Mouse (Mus musculus): Measurements from ENCODE around the gene Hoxa4. TPM values are rescaled to one million over a fixed set of nuclear protein-coding genes. Genes with fewer than 3 reads are reported as not detected.
A peak's percentile ranks its signal among the peaks of the same experiment; 100 is the strongest.

The Hoxa4 gene
- polyA plus RNA-seq, 1 experiment from 2014 or later = 0.46 TPM

DNA sequence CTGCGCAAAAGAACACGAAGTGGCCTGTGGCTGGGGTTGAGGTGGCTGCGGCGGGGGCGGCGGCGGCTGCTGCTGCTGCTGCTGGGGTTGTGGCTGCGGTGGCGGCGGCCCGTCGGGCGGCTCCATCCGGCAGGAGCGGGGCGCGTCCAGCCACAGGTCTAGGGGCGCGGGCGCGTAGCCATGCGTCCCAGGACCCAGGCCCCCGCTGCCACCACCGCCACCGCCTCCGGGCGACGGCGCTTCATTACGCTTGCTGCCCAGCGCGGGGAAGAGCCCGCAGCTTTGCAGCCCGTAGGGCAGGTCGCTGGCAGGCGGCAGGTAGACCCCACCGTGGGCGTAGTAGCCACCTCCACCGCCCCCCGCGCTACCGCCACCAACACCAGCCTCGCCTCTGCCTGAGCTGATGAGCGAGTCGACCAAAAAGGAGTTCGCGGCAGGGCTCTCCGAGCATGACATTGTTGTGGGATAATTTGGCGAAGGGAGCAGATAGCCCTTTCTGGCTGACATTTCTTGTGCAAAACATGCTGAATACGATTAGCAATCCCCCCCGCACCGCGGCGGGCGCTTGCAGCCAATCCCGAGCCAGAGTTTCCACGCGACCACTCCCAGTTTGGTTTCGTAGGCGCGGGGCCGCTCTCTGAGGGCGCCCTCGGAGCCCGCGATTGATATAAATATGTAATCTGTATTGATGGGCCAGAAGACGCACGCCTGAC, 43.0 kb upstream of the Hoxa4 start:
- ATAC-seq (ENCODE audit: insufficient number of reproducible peaks, insufficient read depth, low FRiP score, low TSS enrichment, low read depth) = no peak
- peak overlapping the region; percentile 13; the same call in 1 of the 2 replicates for H3K4me3 ChIP-seq
- H3K36me3 ChIP-seq = no peaks in the 10 kb centered on the region
- WGBS = 1% methylated on average over 67 of the region's 68 CpGs
- no peak overlapping the region for H3K4me2 ChIP-seq
- H3K4me1 ChIP-seq = peaks cover 11% of the 10 kb centered on the region; the same call in 1 of the 2 replicates
- no peak overlapping the region for H3K9ac ChIP-seq
- no peaks in the 10 kb centered on the region for H3K9me3 ChIP-seq
- peaks cover 98% of the 10 kb centered on the region for H3K27me3 ChIP-seq
- no peak overlapping the region for H3K27ac ChIP-seq

DNA sequence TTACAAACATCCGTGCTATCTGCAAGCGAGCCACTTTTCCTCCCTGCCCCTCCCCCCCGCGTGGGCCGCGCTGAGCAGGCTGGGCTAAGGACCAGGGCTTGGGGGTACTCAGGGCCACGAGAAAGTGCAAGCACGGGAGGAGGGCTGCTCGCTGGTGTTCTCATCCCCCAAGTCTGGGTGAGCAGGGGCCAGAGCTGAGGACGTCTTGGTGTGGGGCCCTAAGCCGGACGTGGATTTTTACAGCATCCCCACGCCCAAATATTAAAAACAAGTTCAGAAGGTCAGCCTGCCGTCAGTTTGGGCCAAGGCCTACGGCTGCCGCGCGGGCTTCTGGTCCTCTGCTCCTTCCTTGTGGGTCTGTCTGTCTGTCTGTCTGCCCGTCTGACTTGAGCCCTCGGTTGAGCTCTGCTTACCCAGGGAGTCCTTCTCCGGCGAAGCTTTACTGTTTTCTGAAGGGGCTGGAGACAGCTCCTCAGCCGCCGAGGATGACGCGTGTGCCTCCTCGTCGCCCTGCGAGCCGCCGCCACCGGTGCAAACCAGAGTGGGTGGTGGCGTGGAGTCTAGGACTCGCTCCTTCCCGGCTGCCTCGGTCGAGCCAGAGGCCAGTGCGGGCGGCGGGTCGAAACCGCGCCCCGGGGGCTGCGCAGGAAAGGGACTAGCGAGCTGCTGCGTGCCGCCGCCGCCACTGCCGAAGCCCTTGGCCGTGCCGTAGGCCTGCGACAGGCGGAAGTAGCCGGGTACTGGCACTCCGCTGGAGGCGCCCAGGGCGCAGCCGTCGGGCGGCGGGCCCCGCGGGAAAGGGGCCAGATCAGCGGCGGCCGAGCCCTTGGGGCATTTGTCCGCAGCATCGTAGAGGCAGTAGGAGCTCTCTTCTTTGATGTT, 42.2 kb upstream of the Hoxa4 start:
- no peaks in the 10 kb centered on the region for H3K36me3 ChIP-seq
- H3K4me3 ChIP-seq = peak overlapping the region; percentile 13; the same call in 1 of the 2 replicates
- WGBS = 1% methylated on average over 70 of the region's 70 CpGs
- ATAC-seq (ENCODE audit: insufficient number of reproducible peaks, insufficient read depth, low FRiP score, low TSS enrichment, low read depth) = no peak
- H3K27me3 ChIP-seq = peaks cover 99% of the 10 kb centered on the region
- H3K4me2 ChIP-seq = no peak overlapping the region
- no peaks in the 10 kb centered on the region for H3K9me3 ChIP-seq
- peaks cover 14% of the 10 kb centered on the region; the same call in 1 of the 2 replicates for H3K4me1 ChIP-seq
- no peak overlapping the region for H3K9ac ChIP-seq
- no peak overlapping the region for H3K27ac ChIP-seq

DNA sequence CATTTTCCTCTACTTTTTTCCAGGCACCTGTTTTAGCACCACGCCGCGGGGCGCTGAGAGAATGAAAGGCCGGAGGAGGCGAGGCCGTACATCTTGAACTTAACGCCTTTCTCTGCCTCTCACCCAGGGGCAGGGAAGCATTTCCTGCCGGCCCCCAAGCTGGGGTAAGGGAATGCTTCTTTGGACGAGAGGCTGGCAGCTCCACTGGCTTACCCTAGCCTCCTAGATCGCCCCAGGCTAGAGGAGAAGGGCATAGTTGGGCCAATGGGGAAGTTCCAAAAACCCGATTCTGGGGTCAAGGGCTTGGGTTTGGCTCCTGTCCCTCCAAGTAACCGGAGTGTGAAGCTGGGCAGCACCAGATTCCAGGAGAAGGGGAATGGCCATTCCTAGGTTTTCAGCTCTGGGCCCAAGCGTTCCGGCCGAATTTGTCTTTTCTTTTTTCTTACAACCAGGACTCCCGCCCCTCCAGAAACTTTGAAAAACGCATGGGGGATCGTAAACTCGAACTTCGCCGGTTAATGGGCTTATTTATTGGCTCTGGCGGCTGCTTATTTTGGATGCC, 41.5 kb upstream of the Hoxa4 start:
- Histone ChIP-seq H3K4me3 (no peak overlapping the region), H3K36me3 (no peaks in the 10 kb centered on the region), H3K4me2 (no peak overlapping the region), H3K27ac (no peak overlapping the region), H3K9ac (no peak overlapping the region), H3K9me3 (no peaks in the 10 kb centered on the region), H3K4me1 (peaks cover 14% of the 10 kb centered on the region; the same call in 1 of the 2 replicates), H3K27me3 (peaks cover 98% of the 10 kb centered on the region)
- ATAC-seq (ENCODE audit: insufficient number of reproducible peaks, insufficient read depth, low FRiP score, low TSS enrichment, low read depth) = no peak
- 3% methylated on average over 23 of the region's 23 CpGs for WGBS

DNA sequence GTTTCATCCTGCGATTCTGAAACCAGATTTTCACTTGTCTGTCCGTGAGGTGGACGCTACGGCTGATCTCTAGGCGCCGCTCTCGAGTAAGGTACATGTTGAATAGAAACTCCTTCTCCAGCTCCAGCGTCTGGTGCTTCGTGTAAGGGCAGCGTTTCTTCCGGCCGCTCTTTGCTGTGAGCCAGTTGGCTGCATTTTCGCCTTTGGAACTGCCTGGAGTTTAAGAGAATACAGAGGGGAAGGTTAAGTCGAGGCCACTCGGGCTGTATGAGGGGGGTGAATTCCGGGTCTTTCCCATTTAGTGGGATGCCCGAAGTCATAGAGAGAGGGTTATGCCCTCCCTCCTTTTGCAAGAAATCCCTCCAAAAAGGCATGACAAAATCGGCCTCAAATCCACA, 41.0 kb upstream of the Hoxa4 start:
- ATAC-seq (ENCODE audit: insufficient number of reproducible peaks, insufficient read depth, low FRiP score, low TSS enrichment, low read depth) = no peak
- H3K9ac ChIP-seq = no peak overlapping the region
- no peak overlapping the region for H3K27ac ChIP-seq
- WGBS = under 1% methylated on average over 18 of the region's 18 CpGs
- no peaks in the 10 kb centered on the region for H3K36me3 ChIP-seq
- H3K4me2 ChIP-seq = no peak overlapping the region
- H3K4me3 ChIP-seq = no peak overlapping the region
- peaks cover 14% of the 10 kb centered on the region; the same call in 1 of the 2 replicates for H3K4me1 ChIP-seq
- H3K9me3 ChIP-seq = no peaks in the 10 kb centered on the region
- H3K27me3 ChIP-seq = peaks cover 97% of the 10 kb centered on the region

DNA sequence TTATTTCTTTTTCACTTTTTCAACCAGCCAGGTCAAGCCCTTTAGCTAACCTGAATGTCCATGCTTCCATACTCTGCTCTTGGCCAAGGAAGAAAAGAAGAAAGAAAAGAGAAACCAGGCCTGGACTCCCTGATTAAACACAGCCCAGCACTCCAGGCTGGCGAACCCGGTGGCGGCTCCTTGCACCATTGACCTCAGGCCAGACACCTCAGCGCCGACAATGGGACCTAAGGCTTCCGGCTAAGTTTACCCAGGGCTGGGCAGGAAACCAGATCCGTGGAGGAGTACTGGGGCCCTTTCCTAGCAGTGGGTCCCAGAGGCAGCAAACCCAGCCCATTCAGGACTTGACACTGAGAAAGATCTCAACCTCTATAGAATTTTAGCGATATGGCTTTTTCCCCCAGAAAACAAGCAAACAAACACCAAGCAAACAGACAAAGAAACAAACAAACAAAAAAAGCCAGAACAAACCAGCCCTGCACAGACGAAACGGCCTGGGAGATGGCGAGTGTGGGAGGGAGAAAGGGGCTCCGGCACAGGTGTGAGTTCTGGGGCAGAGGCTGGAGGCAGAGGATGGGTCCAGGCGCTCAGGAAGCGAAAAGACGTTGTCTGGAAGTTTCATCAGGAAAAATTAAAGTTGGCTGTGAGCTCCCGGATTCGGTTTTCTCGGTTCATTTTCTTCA, 40.5 kb upstream of the Hoxa4 start:
- H3K27ac ChIP-seq = no peak overlapping the region
- no peak overlapping the region for H3K9ac ChIP-seq
- H3K36me3 ChIP-seq = no peaks in the 10 kb centered on the region
- no peak overlapping the region for H3K4me3 ChIP-seq
- H3K9me3 ChIP-seq = no peaks in the 10 kb centered on the region
- no peak overlapping the region for H3K4me2 ChIP-seq
- under 1% methylated on average over 18 of the region's 18 CpGs for WGBS
- peaks cover 97% of the 10 kb centered on the region for H3K27me3 ChIP-seq
- peaks cover 14% of the 10 kb centered on the region; the same call in 1 of the 2 replicates for H3K4me1 ChIP-seq
- no peak for ATAC-seq (ENCODE audit: insufficient number of reproducible peaks, insufficient read depth, low FRiP score, low TSS enrichment, low read depth)

DNA sequence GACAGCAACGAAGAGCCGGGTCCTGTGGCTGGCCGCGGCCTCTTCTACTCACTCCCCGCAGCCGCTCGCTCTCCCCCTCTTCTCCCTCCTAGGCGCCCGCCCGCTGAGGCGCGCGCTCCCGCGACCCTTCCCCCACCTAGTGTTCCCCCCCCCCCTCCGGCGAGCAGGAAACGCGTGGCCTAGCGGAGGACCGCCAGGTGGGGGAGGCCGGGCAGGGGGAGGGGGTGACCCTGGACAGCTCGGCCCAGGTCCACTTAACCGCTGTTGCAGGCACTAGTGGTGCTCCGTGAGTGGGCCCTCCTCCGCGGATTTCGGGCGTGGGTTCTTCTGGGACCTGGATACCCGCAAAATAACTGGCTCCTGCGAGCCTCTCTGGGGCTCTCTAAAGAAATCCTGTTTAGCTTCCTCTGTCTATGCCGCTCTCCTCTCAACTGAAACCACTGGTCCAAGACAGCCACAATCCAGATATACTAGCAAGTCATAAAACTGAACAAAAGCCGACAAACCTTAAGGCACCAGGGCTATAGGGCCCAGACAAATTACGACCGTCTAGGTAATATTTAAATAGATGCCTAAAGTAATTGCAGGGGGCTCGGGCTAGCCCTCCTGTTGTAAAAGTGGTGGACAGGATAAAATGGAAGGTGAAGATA, 39.1 kb upstream of the Hoxa4 start, which contains the start of gene Hoxa9:
Gene Hoxa9, minus strand, starts transcription at position 574 of the 650 bp plus-strand sequence.
- 3% methylated on average over 23 of the region's 36 CpGs for WGBS
- Histone ChIP-seq H3K4me3 (no peak within 1 kb of the TSS), H3K4me2 (no peak within 1 kb of the TSS), H3K9ac (no peak within 1 kb of the TSS), H3K27me3 (peaks cover 97% of the 10 kb centered on the region), H3K4me1 (peaks cover 17% of the 10 kb centered on the region; the same call in 1 of the 2 replicates), H3K36me3 (no peaks in the 10 kb centered on the region), H3K9me3 (no peaks in the 10 kb centered on the region), H3K27ac (no peak within 1 kb of the TSS)
- no peak for ATAC-seq (ENCODE audit: insufficient number of reproducible peaks, insufficient read depth, low FRiP score, low TSS enrichment, low read depth)

DNA sequence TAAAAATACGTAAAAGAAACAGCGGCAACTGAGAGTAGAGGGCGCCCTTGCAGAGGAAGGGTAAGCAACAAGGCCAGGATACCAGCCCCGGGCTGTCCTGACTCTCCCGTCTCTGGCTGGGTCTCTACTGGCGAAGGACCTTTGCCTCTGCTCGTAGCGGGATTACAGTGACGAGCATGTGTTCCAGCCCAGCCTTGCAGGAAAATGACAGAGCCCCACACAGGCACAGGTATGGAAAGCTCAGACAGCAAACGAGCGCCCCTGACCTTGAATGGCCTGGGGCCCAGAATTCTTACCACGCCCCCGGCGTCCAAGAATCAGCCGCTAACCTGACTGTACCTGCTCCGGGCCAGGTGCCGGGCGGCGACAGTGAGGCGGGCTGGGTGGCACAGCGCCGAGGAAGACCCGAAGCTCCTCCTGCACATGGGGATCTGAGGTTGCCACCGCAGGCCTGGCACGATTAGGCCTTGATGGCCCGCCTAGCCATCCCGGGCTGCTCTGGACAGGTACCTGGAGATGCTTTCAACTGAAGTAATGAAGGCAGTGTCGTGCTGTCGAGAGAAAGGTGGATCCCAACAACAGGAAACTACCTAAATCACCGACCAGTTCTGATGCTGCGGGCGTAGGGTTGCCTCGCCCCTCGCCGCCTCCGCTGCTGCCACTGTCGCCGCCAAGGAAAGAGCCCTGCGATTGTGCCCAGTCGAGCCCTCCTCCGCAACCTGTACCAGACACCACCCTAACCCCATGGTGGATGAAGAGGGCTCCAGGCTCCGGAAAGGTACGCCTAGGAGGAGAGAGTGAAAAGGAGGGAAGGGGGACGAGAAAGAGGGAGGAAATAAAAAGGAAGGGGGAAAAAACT, 38.2 kb upstream of the Hoxa4 start:
- WGBS = 2% methylated on average over 44 of the region's 44 CpGs
- Histone ChIP-seq H3K4me3 (no peak overlapping the region), H3K36me3 (no peaks in the 10 kb centered on the region), H3K4me2 (no peak overlapping the region), H3K27me3 (peaks cover 97% of the 10 kb centered on the region), H3K4me1 (peaks cover 17% of the 10 kb centered on the region; the same call in 1 of the 2 replicates), H3K9me3 (no peaks in the 10 kb centered on the region), H3K9ac (no peak overlapping the region), H3K27ac (no peak overlapping the region)
- ATAC-seq (ENCODE audit: insufficient number of reproducible peaks, insufficient read depth, low FRiP score, low TSS enrichment, low read depth) = no peak

DNA sequence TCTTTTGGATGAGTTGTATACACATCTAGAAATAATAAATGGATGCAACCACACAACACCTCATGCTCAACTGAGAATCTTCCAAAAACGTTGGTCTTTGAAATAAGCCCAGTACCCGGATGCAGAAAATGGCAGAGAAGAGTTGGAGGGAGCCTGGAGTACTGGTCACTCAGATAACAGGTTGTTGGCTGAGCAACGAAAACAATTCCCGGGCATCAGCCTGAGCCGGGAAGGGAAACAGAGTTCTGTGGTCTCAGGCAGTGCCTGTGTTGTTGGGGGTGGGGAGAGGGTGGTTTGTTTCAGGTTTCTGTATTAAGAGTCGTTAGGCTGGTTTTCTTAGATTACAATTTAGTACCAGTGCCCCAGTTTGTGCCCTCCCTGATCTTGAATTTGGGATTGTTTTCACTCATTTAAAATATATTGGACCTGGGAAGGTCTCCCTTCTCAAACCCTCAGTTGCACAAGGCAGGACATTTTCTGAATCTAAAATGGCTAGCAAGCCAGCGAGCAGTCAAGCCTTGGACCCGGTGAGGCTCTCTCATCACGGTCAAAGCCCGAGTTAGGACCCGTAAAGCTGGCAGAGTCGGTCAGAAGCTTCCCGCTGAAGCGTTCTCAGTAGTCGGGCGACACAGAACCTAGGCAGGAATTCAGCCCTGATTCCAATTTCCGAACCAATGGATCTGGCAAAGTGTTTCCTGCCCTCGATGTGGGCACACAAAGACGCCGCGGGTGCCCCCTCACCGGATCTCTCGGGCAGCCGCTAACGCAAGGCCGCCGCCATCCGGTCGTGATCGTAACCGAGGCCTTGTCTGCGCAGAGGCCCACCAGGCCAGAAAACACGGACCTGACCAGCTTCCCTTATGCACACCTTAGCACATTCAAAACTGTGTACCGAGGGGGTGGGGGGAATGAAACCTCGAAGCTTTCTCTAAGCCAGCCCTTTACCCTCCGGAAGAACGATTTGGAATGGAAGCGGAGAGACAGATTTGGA, 37.2 kb upstream of the Hoxa4 start:
- ATAC-seq (ENCODE audit: insufficient number of reproducible peaks, insufficient read depth, low FRiP score, low TSS enrichment, low read depth) = no peak
- no peaks in the 10 kb centered on the region for H3K9me3 ChIP-seq
- H3K27me3 ChIP-seq = peaks cover 97% of the 10 kb centered on the region
- H3K27ac ChIP-seq = no peak overlapping the region
- H3K4me2 ChIP-seq = no peak overlapping the region
- no peaks in the 10 kb centered on the region for H3K36me3 ChIP-seq
- H3K4me3 ChIP-seq = no peak overlapping the region
- WGBS = 2% methylated on average over 38 of the region's 38 CpGs
- H3K4me1 ChIP-seq = peaks cover 9% of the 10 kb centered on the region; the same call in 1 of the 2 replicates
- H3K9ac ChIP-seq = no peak overlapping the region

DNA sequence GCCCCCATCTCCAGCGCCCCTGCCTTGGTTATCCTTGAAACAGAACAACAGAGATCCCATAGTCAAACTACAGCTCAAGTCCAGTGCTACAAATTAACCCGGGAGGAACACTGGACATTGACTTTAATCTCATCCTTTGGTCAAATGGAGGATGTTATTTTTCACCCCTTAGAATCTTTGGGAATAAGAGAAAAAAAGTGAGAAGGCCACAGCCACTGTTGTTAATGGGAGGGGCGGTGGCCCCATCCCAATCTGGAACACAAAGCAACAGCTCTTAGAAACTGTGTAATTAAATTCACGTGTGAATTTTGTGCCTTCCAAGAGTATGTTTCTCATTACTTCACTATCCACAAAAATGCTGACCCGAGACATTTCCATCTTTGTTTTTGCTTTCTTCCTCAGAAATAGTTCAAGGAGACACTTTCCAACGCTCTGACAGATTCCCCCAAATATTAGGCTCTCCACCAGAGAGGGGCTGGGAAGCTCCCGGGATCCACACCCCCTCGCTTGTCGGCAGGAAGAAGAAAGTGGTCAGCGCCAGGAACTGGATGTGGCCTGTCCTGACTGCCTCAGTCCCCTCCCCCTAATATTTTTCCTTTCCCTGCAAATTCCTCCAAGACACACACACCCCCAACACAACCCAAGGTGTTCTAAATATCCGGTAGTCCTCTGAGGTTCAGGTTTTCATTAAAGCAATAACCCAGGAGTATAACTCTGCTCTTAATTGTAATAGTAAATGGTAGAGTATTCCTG, 36.1 kb upstream of the Hoxa4 start:
- no peak overlapping the region for H3K9ac ChIP-seq
- H3K9me3 ChIP-seq = no peaks in the 10 kb centered on the region
- no peak for ATAC-seq (ENCODE audit: insufficient number of reproducible peaks, insufficient read depth, low FRiP score, low TSS enrichment, low read depth)
- 2% methylated on average over 11 of the region's 11 CpGs for WGBS
- H3K27me3 ChIP-seq = peaks cover 97% of the 10 kb centered on the region
- H3K27ac ChIP-seq = no peak overlapping the region
- H3K4me1 ChIP-seq = peaks cover 9% of the 10 kb centered on the region; the same call in 1 of the 2 replicates
- no peak overlapping the region for H3K4me2 ChIP-seq
- H3K36me3 ChIP-seq = no peaks in the 10 kb centered on the region
- H3K4me3 ChIP-seq = no peak overlapping the region
